Mouse (Mus musculus) adipocyte (in vitro differentiated cells): ENCODE measurements around the gene Elp4.

ENCODE experiments used
- DNase-seq: peaks from one replicate; pipeline ENCODE4 v3.0.0-alpha.2; 2016; ENCODE audit warnings: low spot score

The Elp4 gene

GRCm38 (mm10) chr2:105669881-105670730 is 234.3 kb downstream of the Elp4 start:
- DNase-seq: no peak

GRCm38 (mm10) chr2:105669371-105669861 is 234.9 kb downstream of the Elp4 start:
- no peak for DNase-seq

GRCm38 (mm10) chr2:105668271-105669270 is 235.8 kb downstream of the Elp4 start, which contains the start of gene Pax6:
Gene Pax6 (plus strand): TSS chr2:105668900.
- DNase-seq: no peak

- no peak for DNase-seq
Measured at GRCm38 (mm10) chr2:105667626-105667950, 236.8 kb downstream of the Elp4 start.

- no peak for DNase-seq
Measured at GRCm38 (mm10) chr2:105666763-105667625, 237.4 kb downstream of the Elp4 start.

- DNase-seq: no peak
Measured at GRCm38 (mm10) chr2:105666331-105666730, 238.0 kb downstream of the Elp4 start.

- no peak for DNase-seq
Measured at GRCm38 (mm10) chr2:105665491-105666250, 238.7 kb downstream of the Elp4 start.

- no peak for DNase-seq
Measured at GRCm38 (mm10) chr2:105664996-105665395, 239.4 kb downstream of the Elp4 start.

- no peak for DNase-seq
Measured at GRCm38 (mm10) chr2:105663101-105663511, 241.3 kb downstream of the Elp4 start.

- DNase-seq: no peak
Measured at GRCm38 (mm10) chr2:105662606-105663005, 241.8 kb downstream of the Elp4 start.

- DNase-seq: no peak
Measured at GRCm38 (mm10) chr2:105662121-105662520, 242.2 kb downstream of the Elp4 start.

GRCm38 (mm10) chr2:105661623-105662066 is 242.7 kb downstream of the Elp4 start:
- no peak for DNase-seq

GRCm38 (mm10) chr2:105660874-105661622 is 243.3 kb downstream of the Elp4 start:
- no peak for DNase-seq

- DNase-seq: no peak
Measured at GRCm38 (mm10) chr2:105659926-105660873, 244.2 kb downstream of the Elp4 start.

GRCm38 (mm10) chr2:105659350-105659749 is 245.0 kb downstream of the Elp4 start:
- DNase-seq: no peak

GRCm38 (mm10) chr2:105656456-105656855 is 247.9 kb downstream of the Elp4 start:
- DNase-seq: no peak
